Mouse (Mus musculus) kidney, embryonic 16.5 days (tissue): ENCODE results near the gene Pik3cd. TPM values are rescaled to one million over a fixed set of nuclear protein-coding genes. Genes with fewer than 3 reads are reported as not detected.

Source experiments
- ATAC-seq: fragments of 200-750 bp; cut with Nextera tagmentation; 2 replicates; pipeline ENCODE4 v1.8.0; 2017; ENCODE audit warnings: moderate TSS enrichment; ENCODE audit not compliant: low FRiP score, low TSS enrichment
- H3K27ac ChIP-seq: fragments of 300-500 bp; sonication (generic); 2 replicates; pipeline ENCODE4 v1.5.1; 2014; ENCODE audit warnings: low read length
- H3K27me3 ChIP-seq: fragments of 300-500 bp; sonication (generic); 2 replicates; pipeline ENCODE4 v1.6.1; 2014; ENCODE audit warnings: low read length, control low read depth, mixed read lengths; ENCODE audit not compliant: insufficient read depth
- H3K36me3 ChIP-seq: fragments of 300-500 bp; sonication (generic); 2 replicates; pipeline ENCODE4 v1.6.1; 2014; ENCODE audit warnings: low read length, control low read depth, mixed read lengths; ENCODE audit not compliant: insufficient read depth
- H3K4me1 ChIP-seq: fragments of 300-500 bp; sonication (generic); 2 replicates; pipeline ENCODE4 v1.6.1; 2014; ENCODE audit warnings: low read length, control low read depth, mixed read lengths; ENCODE audit not compliant: insufficient read depth
- H3K4me2 ChIP-seq: fragments of 300-500 bp; sonication (generic); replicated peaks from 2 replicates; pipeline ENCODE4 v1.6.1; 2014; ENCODE audit warnings: low read depth, low read length
- H3K4me3 ChIP-seq: fragments of 300-500 bp; sonication (generic); 2 replicates; pipeline ENCODE4 v1.5.1; 2014; ENCODE audit warnings: mild to moderate bottlenecking, low read length
- H3K9ac ChIP-seq: fragments of 300-500 bp; sonication (generic); replicated peaks from 2 replicates; pipeline ENCODE4 v1.6.1; 2014; ENCODE audit warnings: low read length
- H3K9me3 ChIP-seq: fragments of 300-500 bp; sonication (generic); 2 replicates; pipeline ENCODE4 v1.6.1; 2016; ENCODE audit warnings: low read length, control low read depth
- WGBS: fragments of 180-500 bp; shearing (Covaris S2); extraction: QIAGEN DNeasy Blood & Tissue Kit; methylation state at CpG from one replicate; pipeline ENCODE4 v1.1.7; 2014; 5-methylcytosine and 5-hydroxymethylcytosine counted together
- polyA plus RNA-seq: library from polyadenylated mRNA; unstranded; fragments of >200 nt; fragmentation: Nextera tagmentation; extraction: Ambion mirVana; gene quantifications from 2 replicates; pipeline ENCODE4 v1.2.1, GENCODE M21; 2015

The Pik3cd gene
- polyA plus RNA-seq, 1 experiment from 2014 or later: 4.7 TPM

GRCm38 (mm10) chr4:149736581-149736980 is 34.2 kb upstream of the Pik3cd start:
- H3K4me3 ChIP-seq: peak overlapping the region; percentile 88
- ATAC-seq: no peak
- no peak overlapping the region for H3K27ac ChIP-seq
- H3K9me3 ChIP-seq: no peaks in the 10 kb centered on the region
- peaks cover 55% of the 10 kb centered on the region for H3K4me1 ChIP-seq
- 31% methylated on average over 4 of the region's 4 CpGs for whole genome bisulfite sequencing
- H3K9ac ChIP-seq: peak overlapping the region; percentile 90
- peak overlapping the region; percentile 99 for H3K4me2 ChIP-seq
- H3K27me3 ChIP-seq: no peaks in the 10 kb centered on the region
- peaks cover 4% of the 10 kb centered on the region; the same call in 1 of the 2 replicates for H3K36me3 ChIP-seq

GRCm38 (mm10) chr4:149735624-149736250 is 33.4 kb upstream of the Pik3cd start:
- H3K4me1 ChIP-seq: peaks cover 55% of the 10 kb centered on the region
- no peaks in the 10 kb centered on the region for H3K27me3 ChIP-seq
- H3K9ac ChIP-seq: no peak overlapping the region
- H3K4me3 ChIP-seq: no peak overlapping the region
- no peak for ATAC-seq
- H3K9me3 ChIP-seq: no peaks in the 10 kb centered on the region
- H3K36me3 ChIP-seq: peaks cover 2% of the 10 kb centered on the region
- H3K4me2 ChIP-seq: 0 out of 2 replicates have a peak overlapping the region, but pooled peaks have one; percentile 99
- H3K27ac ChIP-seq: no peak overlapping the region
- 76% methylated on average over 5 of the region's 5 CpGs for WGBS

GRCm38 (mm10) chr4:149734730-149735475 is 32.5 kb upstream of the Pik3cd start:
- Histone ChIP-seq H3K27me3 (no peaks in the 10 kb centered on the region), H3K4me1 (peaks cover 55% of the 10 kb centered on the region), H3K9me3 (no peaks in the 10 kb centered on the region), H3K4me3 (no peak overlapping the region), H3K36me3 (peaks cover 7% of the 10 kb centered on the region), H3K4me2 (no peak overlapping the region), H3K9ac (peak overlapping the region; percentile 40; the same call in 1 of the 2 replicates), H3K27ac (no peak overlapping the region; the same call in 1 of the 2 replicates)
- 75% methylated on average over 10 of the region's 10 CpGs for WGBS
- no peak for ATAC-seq

GRCm38 (mm10) chr4:149734246-149734645 is 31.9 kb upstream of the Pik3cd start:
- Histone ChIP-seq H3K4me2 (no peak overlapping the region), H3K27ac (peak overlapping the region; percentile 34), H3K4me3 (no peak overlapping the region), H3K9me3 (no peaks in the 10 kb centered on the region), H3K9ac (0 out of 2 replicates have a peak overlapping the region, but pooled peaks have one; percentile 36), H3K4me1 (peaks cover 55% of the 10 kb centered on the region), H3K36me3 (peaks cover 13% of the 10 kb centered on the region), H3K27me3 (no peaks in the 10 kb centered on the region)
- ATAC-seq: no peak
- WGBS: 77% methylated on average over 6 of the region's 6 CpGs

GRCm38 (mm10) chr4:149733748-149734147 is 31.4 kb upstream of the Pik3cd start:
- Histone ChIP-seq H3K4me3 (no peak overlapping the region), H3K4me2 (0 out of 2 replicates have a peak overlapping the region, but pooled peaks have one; percentile 10), H3K27me3 (no peaks in the 10 kb centered on the region), H3K36me3 (peaks cover 18% of the 10 kb centered on the region), H3K4me1 (peaks cover 55% of the 10 kb centered on the region), H3K27ac (peak overlapping the region; percentile 34), H3K9ac (0 out of 2 replicates have a peak overlapping the region, but pooled peaks have one; percentile 36), H3K9me3 (no peaks in the 10 kb centered on the region)
- no peak for ATAC-seq
- 28% methylated on average over 6 of the region's 6 CpGs for WGBS

- Histone ChIP-seq H3K36me3 (peaks cover 24% of the 10 kb centered on the region), H3K4me2 (no peak overlapping the region), H3K4me1 (peaks cover 49% of the 10 kb centered on the region), H3K9me3 (no peaks in the 10 kb centered on the region), H3K27me3 (no peaks in the 10 kb centered on the region), H3K9ac (no peak overlapping the region), H3K4me3 (no peak overlapping the region), H3K27ac (peak overlapping the region; percentile 50)
- ATAC-seq: no peak
- WGBS: 52% methylated on average over 10 of the region's 10 CpGs
Measured at GRCm38 (mm10) chr4:149732800-149733199, 30.4 kb upstream of the Pik3cd start.

- Histone ChIP-seq H3K9ac (no peak overlapping the region), H3K27me3 (no peaks in the 10 kb centered on the region), H3K36me3 (peaks cover 28% of the 10 kb centered on the region), H3K4me1 (peaks cover 49% of the 10 kb centered on the region), H3K4me2 (no peak overlapping the region), H3K4me3 (no peak overlapping the region), H3K9me3 (no peaks in the 10 kb centered on the region), H3K27ac (peak overlapping the region; percentile 50; the same call in 1 of the 2 replicates)
- 92% methylated on average over 3 of the region's 3 CpGs for WGBS
- no peak for ATAC-seq
Measured at GRCm38 (mm10) chr4:149732313-149732712, 29.9 kb upstream of the Pik3cd start.

- H3K27me3 ChIP-seq: no peaks in the 10 kb centered on the region
- H3K4me2 ChIP-seq: no peak overlapping the region
- H3K4me1 ChIP-seq: peaks cover 35% of the 10 kb centered on the region
- peaks cover 42% of the 10 kb centered on the region for H3K36me3 ChIP-seq
- H3K9ac ChIP-seq: no peak overlapping the region
- ATAC-seq: no peak
- no peak overlapping the region for H3K4me3 ChIP-seq
- 0 out of 2 replicates have a peak overlapping the region, but pooled peaks have one; percentile 1 for H3K27ac ChIP-seq
- H3K9me3 ChIP-seq: no peaks in the 10 kb centered on the region
- WGBS: 64% methylated on average over 7 of the region's 7 CpGs
Measured at GRCm38 (mm10) chr4:149730827-149731226, 28.5 kb upstream of the Pik3cd start.

- peaks cover 15% of the 10 kb centered on the region for H3K4me1 ChIP-seq
- no peak overlapping the region for H3K4me2 ChIP-seq
- no peak overlapping the region for H3K4me3 ChIP-seq
- H3K9ac ChIP-seq: no peak overlapping the region
- WGBS: 64% methylated on average over 8 of the region's 8 CpGs
- no peak overlapping the region for H3K27ac ChIP-seq
- H3K36me3 ChIP-seq: peaks cover 55% of the 10 kb centered on the region
- no peak for ATAC-seq
- H3K9me3 ChIP-seq: no peaks in the 10 kb centered on the region
- H3K27me3 ChIP-seq: no peaks in the 10 kb centered on the region
Measured at GRCm38 (mm10) chr4:149728810-149729209, 26.4 kb upstream of the Pik3cd start.

- Histone ChIP-seq H3K36me3 (peaks cover 60% of the 10 kb centered on the region), H3K4me3 (no peak overlapping the region), H3K27me3 (no peaks in the 10 kb centered on the region), H3K4me1 (peaks cover 3% of the 10 kb centered on the region), H3K27ac (no peak overlapping the region), H3K9me3 (no peaks in the 10 kb centered on the region), H3K9ac (no peak overlapping the region), H3K4me2 (no peak overlapping the region)
- ATAC-seq: no peak
- 94% methylated on average over 5 of the region's 5 CpGs for WGBS
Measured at GRCm38 (mm10) chr4:149727636-149728035, 25.3 kb upstream of the Pik3cd start.
